Mouse (Mus musculus) G1E (cell line): ENCODE measurements around the gene Gm28230. TPM values are rescaled to one million over a fixed set of nuclear protein-coding genes. Genes with fewer than 3 reads are reported as not detected.

Experiments
- ATAC-seq: 2 replicates; pipeline ENCODE4 v1.8.0; 2016; ENCODE audit warnings: mild to moderate bottlenecking; ENCODE audit not compliant: insufficient number of reproducible peaks, poor library complexity, low FRiP score, severe bottlenecking; ENCODE audit errors: extremely low read depth
- DNase-seq: peaks from one replicate; pipeline ENCODE4 v3.0.0; 2012; ENCODE audit warnings: low spot score
- H3K27me3 ChIP-seq: 2 replicates; pipeline ENCODE4 v1.6.1; 2012; ENCODE audit warnings: mild to moderate bottlenecking, low read length, inconsistent platforms; ENCODE audit not compliant: insufficient read depth
- H3K36me3 ChIP-seq: replicated peaks from 2 replicates; pipeline ENCODE3; 2012; ENCODE audit warnings: mild to moderate bottlenecking, inconsistent platforms
- H3K4me1 ChIP-seq: 2 replicates; pipeline ENCODE4 v1.6.1; 2012; ENCODE audit warnings: low read depth, low read length, inconsistent platforms, mixed read lengths; ENCODE audit not compliant: insufficient read depth
- H3K4me3 ChIP-seq: 2 replicates; pipeline ENCODE4 v1.5.1; 2012; ENCODE audit warnings: low read depth, mild to moderate bottlenecking, inconsistent platforms, low read length, moderate library complexity, mixed read lengths
- H3K9me3 ChIP-seq: replicated peaks from 2 replicates; pipeline ENCODE4 v1.6.1; 2012; ENCODE audit warnings: inconsistent platforms
- CTCF ChIP-seq: IDR thresholded peaks from 2 replicates; pipeline ENCODE4 v1.5.1; 2012; ENCODE audit warnings: low read depth, low read length, inconsistent platforms, mixed read lengths
- GATA1 ChIP-seq: IDR thresholded peaks from 2 replicates; pipeline ENCODE4 v1.6.1; 2012; ENCODE audit warnings: borderline replicate concordance, low read length, inconsistent platforms, mixed read lengths
- GATA2 ChIP-seq: IDR thresholded peaks from 2 replicates; pipeline ENCODE4 v1.6.1; 2012; ENCODE audit warnings: low read depth, low read length, inconsistent platforms, borderline replicate concordance
- POLR2AphosphoS5 ChIP-seq: IDR thresholded peaks from 2 replicates; pipeline ENCODE4 v1.6.1; 2012; ENCODE audit warnings: low read depth, low read length, inconsistent platforms; ENCODE audit not compliant: insufficient replicate concordance
- TAL1 ChIP-seq: conservative IDR thresholded peaks from 2 replicates; pipeline ENCODE4 v1.6.1; 2012; ENCODE audit warnings: low read depth, low read length, inconsistent platforms, mixed read lengths
- polyA plus RNA-seq: library from polyadenylated mRNA; stranded (reverse); fragments of >175 nt; gene quantifications from 2 replicates; pipeline ENCODE4 v1.2.3, GENCODE M21; 2012
- total RNA-seq, 2 experiments: library from RNA; stranded (forward) in 1 of 2; stranded (reverse) in 1 of 2; fragments of 200-1000 nt in 1 of 2; fragments of >200 nt in 1 of 2; fragmentation: Nextera tagmentation in 1 of 2; gene quantifications; 2 replicates each; pipeline ENCODE4 v1.2.3; 2014 to 2017

The Gm28230 gene
- 1.2 TPM in 1 of 2 replicates, not detected in the other for total RNA-seq (2014; fragmentation: Nextera tagmentation)
- 0.23 and 0.33 TPM in 2 replicates for total RNA-seq (2017)
- polyA plus RNA-seq = 0.52 and 0.55 TPM in 2 replicates

DNA sequence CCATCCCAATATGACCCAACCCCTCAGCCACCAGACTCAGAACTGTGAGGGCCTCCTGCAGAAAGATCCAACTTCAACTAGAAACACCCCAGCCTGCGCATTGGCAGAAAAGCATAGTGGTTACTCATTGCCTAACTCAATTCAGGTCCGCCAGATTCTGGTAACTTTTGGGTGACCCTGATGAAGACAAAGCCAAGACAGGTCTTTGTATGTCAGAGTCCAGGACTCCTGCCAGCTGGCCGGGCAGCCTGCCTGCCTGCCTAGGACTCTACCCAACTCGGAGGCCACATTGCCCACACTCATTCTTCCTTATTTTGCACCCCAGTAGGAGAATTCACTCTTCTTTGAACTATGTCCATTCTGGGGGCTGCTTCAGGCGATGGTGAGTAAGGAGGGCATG, at the start of gene Gm28230:
Gm28230 (plus strand) TSS at position 178 of the 400 bp plus-strand sequence.
- H3K36me3 ChIP-seq = peaks cover 2% of the 10 kb centered on the region
- H3K4me1 ChIP-seq = no peaks in the 10 kb centered on the region
- H3K4me3 ChIP-seq = no peak within 1 kb of the TSS
- H3K27me3 ChIP-seq = peaks cover 43% of the 10 kb centered on the region
- no peak for TF ChIP-seq CTCF
- TF ChIP-seq POLR2AphosphoS5 = no peak
- TF ChIP-seq GATA1 = no peak
- no peak for TF ChIP-seq GATA2
- no peak for TF ChIP-seq TAL1
- ATAC-seq (no peak), DNase-seq (no peak)
- no peaks in the 10 kb centered on the region for H3K9me3 ChIP-seq

GRCm38 (mm10) chr2:74677106-74677505, 49.4 kb upstream of the Gm28230 start:
- ATAC-seq (no peak), DNase-seq (no peak)
- no peak for TF ChIP-seq CTCF
- TF ChIP-seq POLR2AphosphoS5 = no peak
- no peak for TF ChIP-seq TAL1
- TF ChIP-seq GATA2 = no peak
- TF ChIP-seq GATA1 = no peak
- H3K4me1 ChIP-seq = peaks cover 9% of the 10 kb centered on the region
- H3K9me3 ChIP-seq = peaks cover 10% of the 10 kb centered on the region
- H3K4me3 ChIP-seq = no peak overlapping the region
- H3K36me3 ChIP-seq = no peaks in the 10 kb centered on the region
- peaks cover 46% of the 10 kb centered on the region for H3K27me3 ChIP-seq

- H3K9me3 ChIP-seq = peaks cover 23% of the 10 kb centered on the region
- no peaks in the 10 kb centered on the region for H3K4me1 ChIP-seq
- peaks cover 38% of the 10 kb centered on the region for H3K27me3 ChIP-seq
- DNase-seq (no peak), ATAC-seq (no peak)
- TF ChIP-seq GATA2 = no peak
- no peak for TF ChIP-seq GATA1
- TF ChIP-seq POLR2AphosphoS5 = no peak
- TF ChIP-seq CTCF = no peak
- TF ChIP-seq TAL1 = no peak
- H3K4me3 ChIP-seq = no peak within 1 kb of the TSS
- no peaks in the 10 kb centered on the region for H3K36me3 ChIP-seq
These were observed 47.5 kb upstream of the Gm28230 start, which contains the start of gene Hoxd11 for GRCm38 (mm10) chr2:74678891-74679595. TSS of gene Hoxd11 (plus strand) at chr2:74679557.

DNA sequence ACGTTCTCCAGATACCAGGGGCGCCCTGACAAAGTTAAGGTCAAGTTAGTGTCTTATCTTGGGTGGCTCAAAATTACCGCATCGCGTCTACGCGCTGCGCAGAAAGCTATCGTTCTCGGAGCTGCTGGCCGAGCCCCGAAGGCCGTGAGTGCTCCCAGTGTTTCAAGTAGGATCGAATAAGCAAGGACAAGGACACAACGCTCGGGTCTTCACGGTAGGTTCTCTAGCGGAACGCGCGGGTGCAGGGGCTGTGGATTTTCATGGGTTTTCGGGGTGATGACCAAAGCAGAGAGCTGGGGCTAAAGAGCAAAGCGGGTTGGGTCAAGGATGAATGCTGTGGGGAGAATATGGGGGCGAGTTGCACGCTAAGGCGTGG, 46.9 kb upstream of the Gm28230 start:
- Histone ChIP-seq H3K27me3 (peaks cover 36% of the 10 kb centered on the region), H3K4me3 (no peak overlapping the region), H3K9me3 (peaks cover 23% of the 10 kb centered on the region), H3K36me3 (no peaks in the 10 kb centered on the region), H3K4me1 (no peaks in the 10 kb centered on the region)
- no peak for ATAC-seq
- no peak for DNase-seq
- no peak for TF ChIP-seq GATA1
- no peak for TF ChIP-seq GATA2
- no peak for TF ChIP-seq CTCF
- no peak for TF ChIP-seq TAL1
- no peak for TF ChIP-seq POLR2AphosphoS5

DNA sequence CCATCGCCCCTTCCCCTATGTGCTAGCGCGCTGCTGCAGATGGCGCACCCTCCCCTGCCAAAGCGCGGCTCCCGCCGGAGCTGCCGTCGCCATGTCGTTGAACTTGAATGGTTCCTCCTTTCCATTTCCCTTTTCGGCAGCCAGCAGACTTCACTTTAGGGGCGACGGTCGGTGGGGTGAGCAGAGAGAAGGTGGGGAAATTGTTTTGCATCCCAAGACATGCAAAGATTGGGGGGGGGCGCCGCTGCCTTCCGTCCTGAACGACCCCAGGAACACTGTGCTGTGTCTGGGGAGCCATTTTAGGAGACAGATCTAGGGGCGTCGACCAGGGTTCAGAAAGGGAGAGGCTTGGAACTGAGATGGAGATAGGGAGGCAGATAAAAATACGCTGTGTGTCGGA, 46.5 kb upstream of the Gm28230 start:
- no peak for DNase-seq
- H3K9me3 ChIP-seq = peaks cover 23% of the 10 kb centered on the region
- ATAC-seq = no peak
- H3K27me3 ChIP-seq = peaks cover 36% of the 10 kb centered on the region
- H3K4me1 ChIP-seq = no peaks in the 10 kb centered on the region
- no peak overlapping the region for H3K4me3 ChIP-seq
- TF ChIP-seq POLR2AphosphoS5 (no peak), GATA2 (no peak), GATA1 (no peak), TAL1 (no peak), CTCF (no peak)
- H3K36me3 ChIP-seq = no peaks in the 10 kb centered on the region

GRCm38 (mm10) chr2:74680561-74681398, 45.7 kb upstream of the Gm28230 start:
- DNase-seq = no peak
- ATAC-seq = no peak
- H3K36me3 ChIP-seq = no peaks in the 10 kb centered on the region
- H3K9me3 ChIP-seq = peaks cover 23% of the 10 kb centered on the region
- peaks cover 28% of the 10 kb centered on the region for H3K27me3 ChIP-seq
- no peaks in the 10 kb centered on the region for H3K4me1 ChIP-seq
- H3K4me3 ChIP-seq = no peak overlapping the region
- TF ChIP-seq TAL1 (no peak), CTCF (no peak), POLR2AphosphoS5 (no peak), GATA2 (no peak), GATA1 (no peak)
